Mouse (Mus musculus): ENCODE results near the gene Edrf1. TPM values are rescaled to one million over a fixed set of nuclear protein-coding genes. Genes with fewer than 3 reads are reported as not detected.

Edrf1 gene
- polyA plus RNA-seq, 1 experiment from 2014 or later, result 32.0 TPM

- WGBS, result 80% methylated on average over 13 of the region's 13 CpGs
- no peak overlapping the region for H3K9ac ChIP-seq (ENCODE audit: low read length)
- no peaks in the 10 kb centered on the region for H3K9me3 ChIP-seq (ENCODE audit: control insufficient read depth, low read length)
- H3K4me1 ChIP-seq (ENCODE audit: control insufficient read depth, insufficient read depth, low read length), result peaks cover 4% of the 10 kb centered on the region; the same call in 1 of the 2 replicates
- ATAC-seq (ENCODE audit: insufficient number of reproducible peaks, low FRiP score, low TSS enrichment, low read depth) (no peak), DNase-seq (ENCODE audit: low spot score) (no peak)
- no peak overlapping the region for H3K4me3 ChIP-seq (ENCODE audit: low read depth, low read length)
- H3K27me3 ChIP-seq (ENCODE audit: control insufficient read depth, insufficient read depth, low read length), result no peaks in the 10 kb centered on the region
- H3K4me2 ChIP-seq (ENCODE audit: low read depth, severe bottlenecking), result no peak overlapping the region
- H3K27ac ChIP-seq (replicated peaks; ENCODE audit: low read depth, low read length), result no peak overlapping the region
- no peaks in the 10 kb centered on the region for H3K36me3 ChIP-seq (ENCODE audit: control insufficient read depth, insufficient read depth, low read length)
Observed at GRCm38 (mm10) chr7:133608631-133609340, 28.6 kb upstream of the Edrf1 start.

GRCm38 (mm10) chr7:133609585-133609984 lies 27.8 kb upstream of the Edrf1 start:
- no peak overlapping the region for H3K4me2 ChIP-seq (ENCODE audit: low read depth, severe bottlenecking)
- H3K36me3 ChIP-seq (ENCODE audit: control insufficient read depth, insufficient read depth, low read length), result no peaks in the 10 kb centered on the region
- 63% methylated on average over 8 of the region's 8 CpGs for WGBS
- no peak for ATAC-seq (ENCODE audit: insufficient number of reproducible peaks, low FRiP score, low TSS enrichment, low read depth)
- no peak overlapping the region for H3K4me3 ChIP-seq (ENCODE audit: low read depth, low read length)
- H3K9ac ChIP-seq (ENCODE audit: low read length), result no peak overlapping the region
- H3K27me3 ChIP-seq (ENCODE audit: control insufficient read depth, insufficient read depth, low read length), result no peaks in the 10 kb centered on the region
- peaks cover 4% of the 10 kb centered on the region; the same call in 1 of the 2 replicates for H3K4me1 ChIP-seq (ENCODE audit: control insufficient read depth, insufficient read depth, low read length)
- no peak overlapping the region for H3K27ac ChIP-seq (replicated peaks; ENCODE audit: low read depth, low read length)
- DNase-seq (ENCODE audit: low spot score), result no peak
- H3K9me3 ChIP-seq (ENCODE audit: control insufficient read depth, low read length), result no peaks in the 10 kb centered on the region

GRCm38 (mm10) chr7:133612981-133613380 lies 24.4 kb upstream of the Edrf1 start:
- no peak for DNase-seq (ENCODE audit: low spot score)
- Histone ChIP-seq H3K4me3 (ENCODE audit: low read depth, low read length) (no peak overlapping the region), H3K9me3 (ENCODE audit: control insufficient read depth, low read length) (no peaks in the 10 kb centered on the region), H3K4me2 (ENCODE audit: low read depth, severe bottlenecking) (no peak overlapping the region), H3K27ac (replicated peaks; ENCODE audit: low read depth, low read length) (no peak overlapping the region), H3K36me3 (ENCODE audit: control insufficient read depth, insufficient read depth, low read length) (no peaks in the 10 kb centered on the region), H3K9ac (ENCODE audit: low read length) (no peak overlapping the region), H3K27me3 (ENCODE audit: control insufficient read depth, insufficient read depth, low read length) (no peaks in the 10 kb centered on the region), H3K4me1 (ENCODE audit: control insufficient read depth, insufficient read depth, low read length) (no peaks in the 10 kb centered on the region)
- 89% methylated on average over 2 of the region's 2 CpGs for WGBS
- ATAC-seq (ENCODE audit: insufficient number of reproducible peaks, low FRiP score, low TSS enrichment, low read depth), result no peak

- WGBS, result 40% methylated on average over 11 of the region's 11 CpGs
- peak; percentile 49 for DNase-seq (ENCODE audit: low spot score)
- no peak for ATAC-seq (ENCODE audit: insufficient number of reproducible peaks, low FRiP score, low TSS enrichment, low read depth)
- Histone ChIP-seq H3K9me3 (ENCODE audit: control insufficient read depth, low read length) (no peaks in the 10 kb centered on the region), H3K27me3 (ENCODE audit: control insufficient read depth, insufficient read depth, low read length) (no peaks in the 10 kb centered on the region), H3K9ac (ENCODE audit: low read length) (no peak overlapping the region), H3K36me3 (ENCODE audit: control insufficient read depth, insufficient read depth, low read length) (no peaks in the 10 kb centered on the region), H3K4me2 (ENCODE audit: low read depth, severe bottlenecking) (no peak overlapping the region), H3K4me3 (ENCODE audit: low read depth, low read length) (no peak overlapping the region), H3K27ac (replicated peaks; ENCODE audit: low read depth, low read length) (no peak overlapping the region), H3K4me1 (ENCODE audit: control insufficient read depth, insufficient read depth, low read length) (peaks cover 5% of the 10 kb centered on the region; the same call in 1 of the 2 replicates)
Observed at GRCm38 (mm10) chr7:133620721-133621120, 16.6 kb upstream of the Edrf1 start.

GRCm38 (mm10) chr7:133623226-133623625 lies 14.1 kb upstream of the Edrf1 start:
- no peak for DNase-seq (ENCODE audit: low spot score)
- ATAC-seq (ENCODE audit: insufficient number of reproducible peaks, low FRiP score, low TSS enrichment, low read depth), result no peak
- no peaks in the 10 kb centered on the region for H3K36me3 ChIP-seq (ENCODE audit: control insufficient read depth, insufficient read depth, low read length)
- H3K4me2 ChIP-seq (ENCODE audit: low read depth, severe bottlenecking), result no peak overlapping the region
- 84% methylated on average over 5 of the region's 5 CpGs for WGBS
- H3K27ac ChIP-seq (replicated peaks; ENCODE audit: low read depth, low read length), result no peak overlapping the region
- H3K9me3 ChIP-seq (ENCODE audit: control insufficient read depth, low read length), result no peaks in the 10 kb centered on the region
- H3K27me3 ChIP-seq (ENCODE audit: control insufficient read depth, insufficient read depth, low read length), result no peaks in the 10 kb centered on the region
- peaks cover 5% of the 10 kb centered on the region; the same call in 1 of the 2 replicates for H3K4me1 ChIP-seq (ENCODE audit: control insufficient read depth, insufficient read depth, low read length)
- no peak overlapping the region for H3K4me3 ChIP-seq (ENCODE audit: low read depth, low read length)
- no peak overlapping the region for H3K9ac ChIP-seq (ENCODE audit: low read length)

- H3K9ac ChIP-seq (ENCODE audit: low read length), result no peak overlapping the region
- 62% methylated on average over 14 of the region's 14 CpGs for WGBS
- no peak overlapping the region for H3K4me2 ChIP-seq (ENCODE audit: low read depth, severe bottlenecking)
- no peak overlapping the region for H3K4me3 ChIP-seq (ENCODE audit: low read depth, low read length)
- DNase-seq (ENCODE audit: low spot score) (no peak), ATAC-seq (ENCODE audit: insufficient number of reproducible peaks, low FRiP score, low TSS enrichment, low read depth) (no peak)
- no peaks in the 10 kb centered on the region for H3K4me1 ChIP-seq (ENCODE audit: control insufficient read depth, insufficient read depth, low read length)
- H3K27me3 ChIP-seq (ENCODE audit: control insufficient read depth, insufficient read depth, low read length), result no peaks in the 10 kb centered on the region
- no peaks in the 10 kb centered on the region for H3K36me3 ChIP-seq (ENCODE audit: control insufficient read depth, insufficient read depth, low read length)
- no peaks in the 10 kb centered on the region for H3K9me3 ChIP-seq (ENCODE audit: control insufficient read depth, low read length)
- H3K27ac ChIP-seq (replicated peaks; ENCODE audit: low read depth, low read length), result no peak overlapping the region
Observed at GRCm38 (mm10) chr7:133627184-133627936, 10.0 kb upstream of the Edrf1 start.

GRCm38 (mm10) chr7:133630821-133631220 lies 6.5 kb upstream of the Edrf1 start:
- 84% methylated on average over 5 of the region's 5 CpGs for WGBS
- H3K36me3 ChIP-seq (ENCODE audit: control insufficient read depth, insufficient read depth, low read length), result no peaks in the 10 kb centered on the region
- no peak overlapping the region for H3K9ac ChIP-seq (ENCODE audit: low read length)
- no peak overlapping the region for H3K4me3 ChIP-seq (ENCODE audit: low read depth, low read length)
- no peak for DNase-seq (ENCODE audit: low spot score)
- no peak for ATAC-seq (ENCODE audit: insufficient number of reproducible peaks, low FRiP score, low TSS enrichment, low read depth)
- H3K27me3 ChIP-seq (ENCODE audit: control insufficient read depth, insufficient read depth, low read length), result no peaks in the 10 kb centered on the region
- H3K9me3 ChIP-seq (ENCODE audit: control insufficient read depth, low read length), result no peaks in the 10 kb centered on the region
- no peak overlapping the region for H3K4me2 ChIP-seq (ENCODE audit: low read depth, severe bottlenecking)
- H3K4me1 ChIP-seq (ENCODE audit: control insufficient read depth, insufficient read depth, low read length), result peaks cover 6% of the 10 kb centered on the region; the same call in 1 of the 2 replicates
- H3K27ac ChIP-seq (replicated peaks; ENCODE audit: low read depth, low read length), result no peak overlapping the region

GRCm38 (mm10) chr7:133632476-133632875 lies 4.9 kb upstream of the Edrf1 start:
- ATAC-seq (ENCODE audit: insufficient number of reproducible peaks, low FRiP score, low TSS enrichment, low read depth), result no peak

More at GRCm38 (mm10) chr7:133632476-133632875, 4.9 kb upstream of the Edrf1 start:
- no peaks in the 10 kb centered on the region for H3K36me3 ChIP-seq (ENCODE audit: control insufficient read depth, insufficient read depth, low read length)
- WGBS, result 32% methylated on average over 2 of the region's 2 CpGs
- DNase-seq (ENCODE audit: low spot score), result peak; percentile 71
- H3K9ac ChIP-seq (ENCODE audit: low read length), result no peak overlapping the region
- H3K4me2 ChIP-seq (ENCODE audit: low read depth, severe bottlenecking), result no peak overlapping the region
- H3K9me3 ChIP-seq (ENCODE audit: control insufficient read depth, low read length), result no peaks in the 10 kb centered on the region
- no peak overlapping the region for H3K4me3 ChIP-seq (ENCODE audit: low read depth, low read length)
- H3K4me1 ChIP-seq (ENCODE audit: control insufficient read depth, insufficient read depth, low read length), result peaks cover 6% of the 10 kb centered on the region; the same call in 1 of the 2 replicates
- no peak overlapping the region for H3K27ac ChIP-seq (replicated peaks; ENCODE audit: low read depth, low read length)
- H3K27me3 ChIP-seq (ENCODE audit: control insufficient read depth, insufficient read depth, low read length), result no peaks in the 10 kb centered on the region

All from limb, embryonic 11.5 days (tissue).